Mouse (Mus musculus): ENCODE measurements around the gene Treh.
A peak's percentile ranks its signal among the peaks of the same experiment; 100 is the strongest.

Gene Treh

GRCm38 (mm10) chr9:44717822-44718242 is 44.8 kb downstream of the Treh start:
- DNase-seq = no peak

- no peak for DNase-seq
Observed at GRCm38 (mm10) chr9:44718937-44719631, 46.1 kb downstream of the Treh start.

- no peak for DNase-seq
Observed at GRCm38 (mm10) chr9:44719632-44720357, 46.8 kb downstream of the Treh start.

DNA sequence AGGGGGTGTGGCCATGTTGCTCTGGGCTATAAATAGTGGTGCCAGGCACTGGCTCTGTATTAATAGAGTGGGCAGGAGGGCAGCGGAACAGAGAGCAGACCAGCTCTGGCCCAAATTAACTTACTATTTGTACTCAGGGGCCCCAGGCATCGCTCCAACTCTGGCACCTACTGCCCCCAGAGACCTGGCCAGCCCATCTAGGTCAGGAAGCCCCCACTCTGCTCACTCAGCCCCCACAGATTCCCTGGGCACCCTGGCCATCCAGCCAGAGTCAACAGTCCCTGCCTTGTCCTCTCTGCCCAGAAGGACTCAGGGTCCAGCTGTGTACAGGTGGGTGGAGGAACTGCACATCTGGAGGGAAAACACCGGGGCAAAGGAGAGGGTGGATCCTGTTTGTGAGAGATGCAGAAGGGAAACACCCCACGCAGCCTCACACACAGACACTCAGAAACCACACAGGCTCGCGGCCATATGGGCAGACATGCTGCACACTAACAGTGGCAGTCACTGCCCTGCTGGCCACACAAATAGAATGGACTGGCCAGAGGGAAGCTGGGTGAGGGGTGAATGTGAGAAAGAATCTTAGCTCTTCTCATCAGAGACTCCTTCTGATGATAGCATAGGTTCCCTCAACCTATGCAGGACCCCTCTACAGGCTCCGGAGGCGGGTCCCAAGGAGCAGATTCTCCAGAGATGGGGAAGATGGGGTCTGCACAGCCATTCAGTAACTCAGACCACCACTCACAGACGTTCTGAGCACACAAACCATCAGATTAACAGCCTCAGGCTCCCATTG is 47.5 kb downstream of the Treh start:
- DNase-seq = no peak

- peak; percentile 53 for DNase-seq
Observed at GRCm38 (mm10) chr9:44721154-44721876, 48.3 kb downstream of the Treh start.

GRCm38 (mm10) chr9:44721877-44722186 is 48.8 kb downstream of the Treh start:
- no peak for DNase-seq

GRCm38 (mm10) chr9:44722575-44722974 is 49.5 kb downstream of the Treh start:
- no peak for DNase-seq

DNA sequence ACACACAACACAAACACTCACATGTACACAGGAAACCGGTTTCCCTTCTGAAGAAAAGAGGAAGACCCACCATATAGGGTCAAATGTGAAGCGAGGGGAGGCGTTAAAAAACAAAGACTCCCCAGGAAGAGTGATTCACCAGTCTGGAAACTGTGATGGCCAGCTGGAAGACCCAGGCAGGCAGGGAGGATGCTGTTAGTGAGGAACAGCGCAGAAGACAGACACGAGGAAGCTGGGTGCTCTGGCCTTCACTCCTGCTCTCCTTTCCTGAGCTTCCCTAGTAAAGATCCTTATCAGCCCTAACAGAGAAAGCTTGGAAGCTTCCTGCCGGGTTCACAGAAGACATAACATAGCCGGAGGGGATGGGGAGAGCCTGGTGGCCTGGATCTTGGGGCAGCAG is 50.0 kb downstream of the Treh start:
- no peak for DNase-seq

GRCm38 (mm10) chr9:44723521-44724041 is 50.5 kb downstream of the Treh start:
- peak; percentile 27 for DNase-seq

- DNase-seq = no peak
Observed at GRCm38 (mm10) chr9:44724223-44724622, 51.2 kb downstream of the Treh start.

- no peak for DNase-seq
Observed at GRCm38 (mm10) chr9:44724665-44725064, 51.6 kb downstream of the Treh start.

DNA sequence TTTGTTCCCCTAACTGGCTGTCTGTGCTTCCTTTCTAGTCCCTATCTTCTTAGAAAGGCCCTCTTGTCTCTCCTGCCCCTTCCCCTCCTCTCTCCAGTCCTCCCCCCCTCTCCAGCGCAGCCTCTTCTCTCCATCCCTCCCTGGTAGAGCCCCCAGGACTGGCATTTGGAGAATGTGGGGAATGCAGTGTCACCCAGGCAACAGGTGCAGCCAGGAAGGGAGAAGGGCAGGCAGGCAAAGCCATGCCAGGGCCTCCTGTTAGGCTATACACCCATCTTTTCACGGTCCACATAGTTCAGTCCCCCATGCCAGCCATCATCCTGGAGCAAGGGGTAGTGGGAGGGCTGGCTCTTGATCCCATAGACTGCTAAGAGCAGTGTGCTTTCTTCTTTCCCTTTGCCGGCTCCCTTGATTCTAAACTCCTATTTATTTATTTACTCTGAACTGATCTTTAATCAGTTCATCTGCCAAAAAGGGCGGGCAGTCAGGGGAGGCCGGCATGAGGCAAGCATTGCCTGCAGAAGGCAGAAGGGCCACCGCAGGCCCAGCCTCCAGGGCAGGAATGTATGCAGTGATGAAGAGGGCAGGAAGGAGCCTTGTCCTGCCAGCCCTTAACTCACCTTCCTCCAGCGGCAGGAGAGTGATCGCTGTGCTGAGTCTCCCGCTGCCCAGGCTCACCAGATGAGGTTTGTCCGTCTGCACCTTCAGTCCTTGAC is 53.6 kb downstream of the Treh start:
- no peak for DNase-seq

DNA sequence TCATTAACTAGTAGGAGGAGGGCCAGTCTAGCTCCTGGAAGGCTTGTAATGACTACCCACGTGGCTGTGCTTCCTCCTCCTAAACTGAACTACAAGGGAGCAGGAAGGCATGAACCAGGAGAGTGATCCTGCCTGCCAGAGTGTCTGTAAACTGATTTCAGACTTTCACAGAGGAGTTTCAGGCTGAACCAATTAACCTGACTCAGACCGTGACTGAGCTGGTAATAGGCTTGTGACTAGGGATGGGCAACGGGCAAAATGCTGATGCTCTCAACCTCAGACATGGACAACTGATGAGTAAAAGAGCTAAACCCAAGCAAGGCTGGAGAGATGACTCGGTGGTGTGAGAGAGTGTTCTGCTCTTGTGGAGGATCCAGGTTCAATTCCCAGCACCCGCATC is 54.4 kb downstream of the Treh start:
- no peak for DNase-seq

GRCm38 (mm10) chr9:44732130-44732549 is 59.1 kb downstream of the Treh start:
- DNase-seq = no peak

GRCm38 (mm10) chr9:44732921-44733530 is 60.0 kb downstream of the Treh start:
- DNase-seq = no peak

- DNase-seq = peak; percentile 37
Observed at GRCm38 (mm10) chr9:44733671-44734523, 60.9 kb downstream of the Treh start.

DNA sequence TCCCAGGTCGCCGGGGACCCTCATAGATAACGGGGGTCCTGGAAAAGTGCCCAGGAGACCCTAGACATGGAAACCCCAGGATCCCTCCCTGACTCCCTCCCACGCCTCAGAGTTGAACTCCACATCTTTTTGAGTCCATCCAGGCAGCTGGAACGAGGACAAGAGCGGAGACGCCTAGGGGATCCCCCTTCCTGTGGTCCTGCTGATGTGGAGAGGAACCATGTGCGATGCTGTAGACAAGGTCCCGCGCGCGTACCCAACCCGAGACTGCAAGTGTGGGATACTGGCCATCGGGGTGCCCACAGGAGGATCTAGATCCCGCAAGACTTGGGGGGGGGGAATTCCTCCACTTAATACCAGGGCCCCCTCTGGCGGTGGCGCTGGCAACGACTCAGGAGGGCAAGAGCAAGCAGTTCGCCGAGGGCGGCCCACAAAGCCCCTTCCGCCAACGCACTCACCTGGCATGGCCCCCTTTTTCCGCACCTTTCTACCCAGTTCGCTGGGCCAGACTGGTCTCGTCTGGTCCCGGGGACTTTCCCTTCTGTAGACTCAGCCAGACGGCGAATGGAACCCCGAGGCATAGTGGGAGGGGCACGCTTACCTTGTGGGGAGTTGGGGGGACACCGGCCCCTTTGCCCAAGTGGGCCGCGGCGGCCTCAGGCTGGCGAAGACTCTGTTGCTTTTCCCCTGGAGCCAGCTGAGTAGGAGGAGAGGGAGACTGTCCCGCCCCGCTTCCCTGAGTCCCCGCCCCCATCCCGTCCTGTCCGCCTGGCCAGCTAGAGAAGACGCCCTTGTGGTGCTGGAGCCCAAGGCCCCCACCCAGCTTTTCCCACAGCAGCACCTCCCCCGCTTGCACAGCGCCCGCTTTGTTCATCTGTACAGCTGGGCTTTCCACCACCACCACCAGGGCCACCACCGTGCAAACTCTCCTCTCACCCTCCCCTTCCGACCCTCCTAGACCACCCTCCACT is 61.8 kb downstream of the Treh start, which contains the start of gene Phldb1:
Gene Phldb1 (minus strand): TSS at position 675 of the 971 bp plus-strand sequence.
- peak; percentile 82 for DNase-seq

DNA sequence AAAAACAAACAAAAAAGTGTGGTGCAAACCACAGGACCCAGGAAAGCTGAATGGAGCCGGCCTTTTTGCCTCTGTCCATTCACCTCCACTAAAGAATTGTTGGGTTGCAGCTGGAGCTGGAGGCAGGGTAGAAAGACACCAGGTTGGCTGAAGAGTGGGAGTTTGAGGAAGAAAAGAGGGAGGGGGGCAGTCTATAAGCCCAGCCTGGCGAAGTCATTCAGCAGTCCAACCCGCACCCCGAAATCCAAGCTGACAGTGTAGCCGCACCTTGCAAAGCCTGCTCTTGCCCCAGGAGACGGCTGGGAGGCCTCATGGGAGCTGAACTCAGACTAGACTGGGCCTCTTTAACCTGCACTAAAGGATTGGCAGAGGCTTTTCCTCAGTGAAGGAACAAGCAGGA is 62.9 kb downstream of the Treh start:
- DNase-seq = no peak

All from thymus, postnatal 14 days (tissue).